Mouse (Mus musculus): Measurements from ENCODE around the gene Nemp1. TPM values are rescaled to one million over a fixed set of nuclear protein-coding genes. Genes with fewer than 3 reads are reported as not detected.

The Nemp1 gene
- polyA plus RNA-seq, 1 experiment from 2014 or later = 9.0 TPM

- Histone ChIP-seq H3K36me3 (no peaks in the 10 kb centered on the region), H3K27me3 (ENCODE audit: low read depth, poor library complexity, severe bottlenecking) (peaks cover 64% of the 10 kb centered on the region), H3K4me3 (no peak overlapping the region), H3K27ac (replicated peaks) (no peak overlapping the region), H3K9me3 (replicated peaks) (no peaks in the 10 kb centered on the region), H3K4me1 (peaks cover 32% of the 10 kb centered on the region)
- DNase-seq (ENCODE audit: low spot score) = no peak
- WGBS = 21% methylated on average over 6 of the region's 6 CpGs
Observed at GRCm38 (mm10) chr10:127658076-127658475, 8.6 kb upstream of the Nemp1 start.

- DNase-seq (ENCODE audit: low spot score) = no peak
- peaks cover 78% of the 10 kb centered on the region for H3K27me3 ChIP-seq (ENCODE audit: low read depth, poor library complexity, severe bottlenecking)
- 75% methylated on average over 1 of the region's 1 CpGs for WGBS
- H3K9me3 ChIP-seq (replicated peaks) = no peaks in the 10 kb centered on the region
- no peak overlapping the region for H3K27ac ChIP-seq (replicated peaks)
- no peaks in the 10 kb centered on the region for H3K36me3 ChIP-seq
- no peak overlapping the region for H3K4me3 ChIP-seq
- peaks cover 34% of the 10 kb centered on the region for H3K4me1 ChIP-seq
Observed at GRCm38 (mm10) chr10:127659551-127659950, 7.2 kb upstream of the Nemp1 start.

GRCm38 (mm10) chr10:127661291-127661914, 5.3 kb upstream of the Nemp1 start:
- no peak for DNase-seq (ENCODE audit: low spot score)
- Histone ChIP-seq H3K36me3 (no peaks in the 10 kb centered on the region), H3K4me3 (peak overlapping the region; percentile 37), H3K9me3 (replicated peaks) (no peaks in the 10 kb centered on the region), H3K27me3 (ENCODE audit: low read depth, poor library complexity, severe bottlenecking) (peaks cover 97% of the 10 kb centered on the region), H3K27ac (replicated peaks) (no peak overlapping the region), H3K4me1 (peaks cover 52% of the 10 kb centered on the region)
- WGBS = 13% methylated on average over 14 of the region's 14 CpGs

GRCm38 (mm10) chr10:127661915-127662663, 4.6 kb upstream of the Nemp1 start:
- H3K4me3 ChIP-seq = peak overlapping the region; percentile 37
- 2% methylated on average over 16 of the region's 16 CpGs for WGBS
- H3K9me3 ChIP-seq (replicated peaks) = no peaks in the 10 kb centered on the region
- no peaks in the 10 kb centered on the region for H3K36me3 ChIP-seq
- H3K27me3 ChIP-seq (ENCODE audit: low read depth, poor library complexity, severe bottlenecking) = peaks cover 100% of the 10 kb centered on the region
- peak overlapping the region; percentile 28; the same call in 1 of the 2 replicates for H3K27ac ChIP-seq (replicated peaks)
- peaks cover 59% of the 10 kb centered on the region for H3K4me1 ChIP-seq
- DNase-seq (ENCODE audit: low spot score) = peak; percentile 41

GRCm38 (mm10) chr10:127662666-127663253, 3.9 kb upstream of the Nemp1 start:
- Histone ChIP-seq H3K27me3 (ENCODE audit: low read depth, poor library complexity, severe bottlenecking) (peaks cover 100% of the 10 kb centered on the region), H3K9me3 (replicated peaks) (no peaks in the 10 kb centered on the region), H3K27ac (replicated peaks) (no peak overlapping the region), H3K4me1 (peaks cover 66% of the 10 kb centered on the region), H3K36me3 (no peaks in the 10 kb centered on the region), H3K4me3 (peak overlapping the region; percentile 37)
- 10% methylated on average over 19 of the region's 19 CpGs for WGBS
- DNase-seq (ENCODE audit: low spot score) = peak; percentile 41

GRCm38 (mm10) chr10:127663590-127663989, 3.1 kb upstream of the Nemp1 start:
- H3K4me1 ChIP-seq = peaks cover 68% of the 10 kb centered on the region
- WGBS = 21% methylated on average over 5 of the region's 5 CpGs
- no peak for DNase-seq (ENCODE audit: low spot score)
- peaks cover 100% of the 10 kb centered on the region for H3K27me3 ChIP-seq (ENCODE audit: low read depth, poor library complexity, severe bottlenecking)
- H3K36me3 ChIP-seq = no peaks in the 10 kb centered on the region
- no peak overlapping the region for H3K4me3 ChIP-seq
- H3K9me3 ChIP-seq (replicated peaks) = no peaks in the 10 kb centered on the region
- H3K27ac ChIP-seq (replicated peaks) = no peak overlapping the region

- H3K4me1 ChIP-seq = peaks cover 74% of the 10 kb centered on the region
- DNase-seq (ENCODE audit: low spot score) = no peak
- peak overlapping the region; percentile 23 for H3K4me3 ChIP-seq
- no peaks in the 10 kb centered on the region for H3K9me3 ChIP-seq (replicated peaks)
- no peak overlapping the region for H3K27ac ChIP-seq (replicated peaks)
- no peaks in the 10 kb centered on the region for H3K36me3 ChIP-seq
- 14% methylated on average over 16 of the region's 16 CpGs for WGBS
- peaks cover 100% of the 10 kb centered on the region for H3K27me3 ChIP-seq (ENCODE audit: low read depth, poor library complexity, severe bottlenecking)
Observed at GRCm38 (mm10) chr10:127664166-127664565, 2.5 kb upstream of the Nemp1 start.

GRCm38 (mm10) chr10:127664891-127665290, 1.8 kb upstream of the Nemp1 start:
- H3K9me3 ChIP-seq (replicated peaks) = no peaks in the 10 kb centered on the region
- no peaks in the 10 kb centered on the region for H3K36me3 ChIP-seq
- peaks cover 75% of the 10 kb centered on the region for H3K4me1 ChIP-seq
- peaks cover 100% of the 10 kb centered on the region for H3K27me3 ChIP-seq (ENCODE audit: low read depth, poor library complexity, severe bottlenecking)
- no peak overlapping the region for H3K27ac ChIP-seq (replicated peaks)
- WGBS = 15% methylated on average over 13 of the region's 13 CpGs
- H3K4me3 ChIP-seq = peak overlapping the region; percentile 75; the same call in 1 of the 2 replicates
- no peak for DNase-seq (ENCODE audit: low spot score)

- peak overlapping the region; percentile 82; the same call in 1 of the 2 replicates for H3K27ac ChIP-seq (replicated peaks)
- DNase-seq (ENCODE audit: low spot score) = peak; percentile 44
- H3K4me3 ChIP-seq = peak overlapping the region; percentile 75
- 3% methylated on average over 14 of the region's 14 CpGs for WGBS
- peaks cover 75% of the 10 kb centered on the region for H3K4me1 ChIP-seq
- peaks cover 93% of the 10 kb centered on the region for H3K27me3 ChIP-seq (ENCODE audit: low read depth, poor library complexity, severe bottlenecking)
- no peaks in the 10 kb centered on the region for H3K9me3 ChIP-seq (replicated peaks)
- no peaks in the 10 kb centered on the region for H3K36me3 ChIP-seq
Observed at GRCm38 (mm10) chr10:127665366-127666181, 1.1 kb upstream of the Nemp1 start.

- peaks cover 74% of the 10 kb centered on the region for H3K27me3 ChIP-seq (ENCODE audit: low read depth, poor library complexity, severe bottlenecking)
- peaks cover 61% of the 10 kb centered on the region for H3K4me1 ChIP-seq
- H3K27ac ChIP-seq (replicated peaks) = peak overlapping the region; percentile 82
- DNase-seq (ENCODE audit: low spot score) = peak; percentile 78
- H3K4me3 ChIP-seq = peak overlapping the region; percentile 75
- WGBS = 1% methylated on average over 35 of the region's 35 CpGs
- H3K36me3 ChIP-seq = no peaks in the 10 kb centered on the region
- no peaks in the 10 kb centered on the region for H3K9me3 ChIP-seq (replicated peaks)
Observed at GRCm38 (mm10) chr10:127667269-127668092, 780 bp downstream of the Nemp1 start.

GRCm38 (mm10) chr10:127668093-127669050, 1.7 kb downstream of the Nemp1 start, which contains the start of gene Nab2:
Gene Nab2, minus strand, starts transcription at chr10:127668568.
- no peaks in the 10 kb centered on the region for H3K36me3 ChIP-seq
- H3K4me3 ChIP-seq = peak within 1 kb of the TSS; percentile 75
- no peaks in the 10 kb centered on the region for H3K9me3 ChIP-seq (replicated peaks)
- H3K27me3 ChIP-seq (ENCODE audit: low read depth, poor library complexity, severe bottlenecking) = peaks cover 65% of the 10 kb centered on the region
- 3% methylated on average over 40 of the region's 40 CpGs for WGBS
- H3K27ac ChIP-seq (replicated peaks) = peak within 1 kb of the TSS; percentile 82
- DNase-seq (ENCODE audit: low spot score) = peak; percentile 56
- H3K4me1 ChIP-seq = peaks cover 55% of the 10 kb centered on the region
